Mouse (Mus musculus) spleen, postnatal 0 days (tissue): ENCODE measurements around the gene Naa25. TPM values are rescaled to one million over a fixed set of nuclear protein-coding genes. Genes with fewer than 3 reads are reported as not detected.

Experiments used
- polyA plus RNA-seq: library from polyadenylated mRNA; unstranded; fragments of >200 nt; fragmentation: Nextera tagmentation; extraction: Ambion mirVana; gene quantifications from 2 replicates; pipeline ENCODE4 v1.2.1, GENCODE M21; 2015

Naa25 gene
- polyA plus RNA-seq = 20.0 and 20.2 TPM in 2 replicates

GRCm38 (mm10) chr5:121397187-121398145, at the start of gene Naa25:
Naa25 (plus strand) TSS chr5:121397936.

GRCm38 (mm10) chr5:121385461-121386119, 12.1 kb upstream of the Naa25 start, which contains the start of gene Trafd1:
Trafd1 (minus strand) TSS chr5:121385632.

GRCm38 (mm10) chr5:121451644-121452025, 53.9 kb downstream of the Naa25 start, which contains the start of gene Tmem116:
Tmem116 (plus strand) TSS chr5:121451893.

DNA sequence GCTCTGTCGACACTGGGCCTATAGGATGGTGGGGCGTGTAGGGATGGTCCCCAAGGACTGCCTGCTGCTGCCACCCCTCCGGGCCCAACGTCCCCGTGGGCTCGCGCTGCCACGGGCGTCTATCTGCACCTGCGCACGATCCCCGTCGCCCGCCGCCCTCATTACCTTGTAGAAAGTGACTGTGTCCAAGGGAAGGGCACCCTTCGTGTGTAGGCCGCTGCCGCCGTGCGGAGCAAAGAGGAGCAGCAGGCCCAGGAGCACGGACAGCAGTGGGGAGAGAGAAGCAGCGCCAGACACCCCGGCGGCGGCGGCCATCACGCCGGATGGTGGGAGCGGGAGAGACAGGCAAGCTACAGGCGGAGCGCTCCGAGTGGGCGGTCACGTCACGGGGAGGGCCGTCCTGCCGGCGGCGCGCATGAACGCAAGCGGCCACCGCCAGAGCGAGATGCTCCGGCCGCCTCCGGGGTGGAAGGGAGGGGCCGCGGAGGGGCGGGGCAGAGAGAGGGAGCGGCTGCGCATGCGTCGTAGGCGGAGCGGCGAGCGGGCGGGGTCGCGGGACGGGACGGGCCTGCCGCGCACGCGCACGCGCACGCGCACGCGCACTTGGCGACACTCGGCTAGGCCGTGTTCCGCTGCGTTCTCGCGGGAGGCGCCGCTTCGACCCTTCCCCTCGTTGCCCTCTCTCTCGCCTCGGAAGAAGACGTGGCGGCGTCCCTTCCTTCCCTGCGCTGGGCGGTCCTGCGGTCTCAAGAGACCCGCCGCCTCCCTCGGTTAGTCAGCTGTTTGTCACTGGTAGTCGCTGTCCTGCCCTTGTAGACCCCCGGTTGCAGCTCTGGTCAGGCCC, 54.5 kb downstream of the Naa25 start, which contains the start of gene Erp29:
Gene Erp29, minus strand, starts transcription at position 481 of the 844 bp plus-strand sequence.

Other genes starting within 250 kb of the Naa25 start
- gene Ptpn11, start 206.5 kb upstream of the Naa25 start, polyA plus RNA-seq = 13.9 and 14.6 TPM in 2 replicates
- gene Rpl6, start 193.5 kb upstream of the Naa25 start, polyA plus RNA-seq = 589 and 626 TPM in 2 replicates
- gene Hectd4, start 177.7 kb upstream of the Naa25 start, polyA plus RNA-seq = 8.7 and 10.5 TPM in 2 replicates
- gene Trafd1, start 12.3 kb upstream of the Naa25 start, polyA plus RNA-seq = 41.2 and 50.3 TPM in 2 replicates
- gene Tmem116, start 54.0 kb downstream of the Naa25 start, polyA plus RNA-seq = 1.4 and 2.0 TPM in 2 replicates
- gene Erp29, start 54.6 kb downstream of the Naa25 start, polyA plus RNA-seq = 119 and 125 TPM in 2 replicates
- not detected in 2 replicates for gene Adam1b, start 105.5 kb downstream of the Naa25 start, polyA plus RNA-seq
- gene Adam1a, start 147.5 kb downstream of the Naa25 start, polyA plus RNA-seq = 0.85 and 0.93 TPM in 2 replicates
- gene Gm42878, start 147.5 kb downstream of the Naa25 start, polyA plus RNA-seq = not detected in 2 replicates
- gene Mapkapk5, start 148.0 kb downstream of the Naa25 start, polyA plus RNA-seq = 31.2 and 33.3 TPM in 2 replicates
- 131 and 184 TPM in 2 replicates for gene Aldh2, start 195.9 kb downstream of the Naa25 start, polyA plus RNA-seq
- gene Acad12, start 221.0 kb downstream of the Naa25 start, polyA plus RNA-seq = 1.2 and 1.7 TPM in 2 replicates